Mouse (Mus musculus): ENCODE results near the gene Asap3.

Asap3 gene

DNA sequence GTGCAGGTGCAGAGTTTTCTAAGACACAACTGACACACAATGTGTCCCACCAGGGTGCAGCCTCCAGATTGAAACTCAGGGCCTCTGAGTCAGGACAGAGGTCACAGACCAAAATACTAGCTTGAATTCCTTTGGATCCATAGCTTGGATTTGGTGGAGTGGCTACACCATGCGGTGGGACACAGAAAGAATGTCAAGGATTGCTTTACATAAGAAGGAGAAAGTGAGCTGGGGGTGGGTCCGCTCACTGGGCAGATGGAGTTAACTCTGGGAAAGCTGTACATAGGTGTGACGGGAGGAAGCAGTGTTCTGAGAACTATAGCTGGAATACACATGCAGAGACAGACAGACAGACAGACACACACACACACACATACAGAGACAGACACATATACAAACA is 53.8 kb downstream of the Asap3 start:
- DNase-seq (ENCODE audit: low spot score) = no peak

DNA sequence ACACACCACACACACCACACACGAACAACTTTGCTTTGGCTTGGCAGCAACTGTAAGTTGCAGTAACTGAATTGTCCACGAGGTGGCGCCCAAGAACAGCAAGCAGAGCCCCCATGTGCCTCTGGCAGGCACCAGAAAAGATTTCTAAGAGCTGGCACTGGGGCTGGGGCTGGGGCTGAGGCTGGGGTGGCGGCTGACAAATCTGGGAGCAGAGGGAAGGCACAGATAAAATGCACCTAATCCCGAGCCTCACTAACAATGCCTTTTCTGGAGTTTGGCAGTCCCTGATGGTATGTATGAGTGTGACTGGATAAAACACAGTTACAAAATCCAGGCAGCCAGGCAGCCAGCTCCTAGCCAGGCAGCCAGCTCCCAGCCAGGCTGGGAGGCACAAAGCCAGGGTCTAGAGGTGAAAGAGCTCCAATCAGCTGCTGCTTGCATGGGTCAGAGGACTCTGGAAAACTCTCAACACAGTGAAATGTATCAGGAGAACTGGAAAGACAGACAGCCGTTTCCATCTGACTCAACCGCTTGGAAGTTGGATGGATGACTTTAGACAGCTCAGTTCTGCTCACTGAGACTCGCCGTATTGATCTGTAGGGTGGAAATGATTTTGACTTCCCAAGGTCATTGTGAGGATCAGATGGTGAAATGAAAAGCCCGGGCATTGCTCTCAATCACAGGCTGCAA is 54.5 kb downstream of the Asap3 start:
- peak; percentile 92 for DNase-seq (ENCODE audit: low spot score)

DNA sequence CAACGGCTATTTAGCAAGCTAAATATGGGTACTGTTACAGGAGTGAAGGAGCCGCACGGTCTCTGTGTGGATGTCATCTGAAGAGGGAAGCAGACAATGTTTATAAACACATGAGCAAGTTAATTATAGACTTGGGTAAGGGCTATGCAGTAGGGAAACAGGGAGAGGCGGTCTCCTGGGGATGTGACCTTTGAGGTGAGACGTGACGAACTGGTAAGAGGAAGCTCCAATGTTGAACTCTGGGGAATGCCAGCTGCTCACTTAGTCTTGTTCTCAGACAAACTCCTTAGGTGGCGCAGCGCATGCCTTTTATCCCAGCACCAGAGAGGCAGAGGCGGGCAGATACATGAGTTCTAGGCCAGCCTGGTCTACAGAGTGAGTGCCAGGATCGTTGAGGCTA is 55.7 kb downstream of the Asap3 start:
- no peak for DNase-seq (ENCODE audit: low spot score)

DNA sequence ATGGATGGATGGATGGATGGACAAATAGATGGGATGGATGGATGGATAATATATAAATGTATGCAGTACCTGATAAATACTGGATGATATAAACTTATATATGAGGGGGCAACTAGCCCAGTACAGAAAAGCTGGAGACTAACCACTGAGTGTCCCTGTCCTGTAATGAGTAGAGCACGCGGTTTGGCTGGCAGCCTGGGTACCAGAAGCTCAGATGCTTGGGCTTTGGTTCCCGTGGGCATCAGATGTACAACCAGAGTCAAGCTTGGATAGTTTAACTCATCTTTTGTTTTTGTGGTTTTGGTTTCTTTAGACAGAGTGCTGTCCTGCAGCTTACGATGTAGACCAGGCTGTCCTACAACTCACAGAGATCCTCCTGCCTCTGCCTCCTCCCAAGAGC is 57.4 kb downstream of the Asap3 start:
- no peak for DNase-seq (ENCODE audit: low spot score)

DNA sequence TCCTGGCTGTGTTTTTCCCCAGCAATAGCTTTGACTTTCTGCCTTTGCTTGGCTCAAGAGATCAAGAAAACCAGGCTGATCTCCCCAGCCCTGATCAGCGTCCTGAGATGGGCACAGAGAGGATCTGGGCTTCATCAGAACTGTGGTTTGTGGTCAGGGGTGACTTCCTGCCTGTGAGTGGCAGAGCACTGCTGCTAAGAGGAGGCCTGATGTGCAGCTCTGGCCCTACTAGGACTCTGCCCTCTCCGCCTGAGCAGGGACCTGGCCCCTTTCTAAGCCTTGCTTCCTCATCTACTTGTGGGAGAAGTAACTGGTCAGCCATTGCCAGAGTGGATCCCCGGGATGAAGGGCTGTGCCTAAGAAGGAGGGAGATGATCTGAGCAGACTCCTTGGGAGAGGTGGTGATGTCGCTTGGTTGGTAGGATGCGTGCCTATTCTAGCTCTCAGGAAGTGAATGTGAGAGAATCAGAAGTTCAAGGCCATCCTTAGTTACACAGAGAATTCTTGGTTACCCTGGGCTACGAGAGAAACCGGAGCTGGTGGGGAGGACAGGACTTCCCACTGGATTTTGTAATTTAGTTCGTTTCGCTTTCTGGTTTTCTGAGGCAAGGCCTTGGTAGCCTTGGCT is 60.7 kb downstream of the Asap3 start:
- no peak for DNase-seq (ENCODE audit: low spot score)

DNA sequence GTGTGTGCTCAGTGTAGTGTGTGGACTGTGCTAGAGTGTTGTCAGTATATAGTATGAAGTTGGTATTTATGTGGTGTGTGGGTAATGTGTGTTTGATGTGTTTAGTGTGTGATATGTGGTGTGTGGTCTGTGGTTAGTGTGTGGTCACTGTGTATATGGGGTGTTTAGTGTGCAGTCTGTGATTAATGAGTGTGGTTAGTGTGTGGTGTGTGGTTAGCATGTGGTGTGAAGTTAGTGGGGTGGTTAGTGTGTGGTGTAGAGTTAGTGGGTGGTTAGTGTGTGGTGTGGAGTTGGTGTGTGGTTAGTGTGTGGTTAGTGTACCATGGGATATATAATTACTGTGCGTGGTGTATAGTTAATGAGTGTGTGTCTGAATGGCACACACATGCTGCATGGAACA is 62.7 kb downstream of the Asap3 start:
- no peak for DNase-seq (ENCODE audit: low spot score)

DNA sequence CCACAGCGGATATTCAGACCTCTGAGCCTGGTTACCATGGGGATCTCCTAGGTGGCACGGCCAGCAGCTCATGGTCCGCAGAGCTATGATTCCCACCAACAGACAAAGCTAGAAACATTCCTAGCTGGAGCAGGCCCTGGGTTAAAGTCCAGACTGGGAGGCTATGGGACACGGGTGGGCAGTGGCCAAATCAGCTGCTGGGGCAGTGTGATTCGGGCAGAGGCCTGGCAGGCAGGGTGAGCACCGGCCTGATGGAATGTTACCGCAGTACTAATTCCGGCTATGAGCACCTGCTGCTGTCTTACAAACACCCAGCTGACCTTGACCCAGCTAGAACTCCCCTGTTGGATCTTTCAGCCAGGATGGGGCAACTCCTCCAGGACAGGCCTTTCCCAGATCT is 64.5 kb downstream of the Asap3 start:
- DNase-seq (ENCODE audit: low spot score) = no peak

DNA sequence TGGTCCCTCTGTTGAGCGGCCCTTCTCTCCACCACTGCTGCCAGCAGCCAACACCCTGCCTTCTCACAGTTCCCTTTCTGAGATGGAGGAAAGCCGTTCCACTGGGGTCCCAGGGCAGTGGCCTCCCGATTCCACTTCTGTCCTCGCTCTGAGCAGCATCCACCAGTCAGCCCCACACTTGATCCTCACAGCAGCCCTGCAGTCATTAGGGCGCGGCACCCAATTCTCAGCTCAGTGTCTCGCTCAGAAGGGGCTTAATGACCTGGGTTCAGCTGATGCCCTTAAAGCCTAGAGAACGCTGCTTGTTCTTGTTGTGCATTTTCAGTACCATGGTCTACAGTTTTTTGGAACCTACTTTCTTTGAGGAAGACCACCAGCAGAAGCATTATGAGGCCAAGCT is 74.9 kb downstream of the Asap3 start:
- DNase-seq (ENCODE audit: low spot score) = no peak

DNA sequence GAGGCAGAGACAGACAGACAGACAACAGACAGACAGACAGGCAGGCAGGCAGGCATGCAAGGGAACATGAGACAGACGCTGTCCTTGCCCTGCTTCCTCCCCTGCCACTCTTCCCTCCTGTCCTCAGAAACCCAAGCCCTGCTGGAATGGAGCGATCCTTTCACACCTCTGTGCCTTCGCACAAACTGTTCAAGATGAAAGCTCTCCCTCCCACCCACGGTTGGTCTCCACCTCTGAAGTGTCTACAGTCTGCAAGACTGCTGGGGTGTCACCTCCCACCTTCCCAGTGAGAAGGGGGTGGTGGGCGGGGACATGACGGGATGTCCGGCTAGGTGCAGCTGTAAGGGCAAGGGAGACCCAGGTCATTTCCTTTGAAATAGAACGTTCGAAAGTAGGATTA is 75.4 kb downstream of the Asap3 start:
- no peak for DNase-seq (ENCODE audit: low spot score)

DNA sequence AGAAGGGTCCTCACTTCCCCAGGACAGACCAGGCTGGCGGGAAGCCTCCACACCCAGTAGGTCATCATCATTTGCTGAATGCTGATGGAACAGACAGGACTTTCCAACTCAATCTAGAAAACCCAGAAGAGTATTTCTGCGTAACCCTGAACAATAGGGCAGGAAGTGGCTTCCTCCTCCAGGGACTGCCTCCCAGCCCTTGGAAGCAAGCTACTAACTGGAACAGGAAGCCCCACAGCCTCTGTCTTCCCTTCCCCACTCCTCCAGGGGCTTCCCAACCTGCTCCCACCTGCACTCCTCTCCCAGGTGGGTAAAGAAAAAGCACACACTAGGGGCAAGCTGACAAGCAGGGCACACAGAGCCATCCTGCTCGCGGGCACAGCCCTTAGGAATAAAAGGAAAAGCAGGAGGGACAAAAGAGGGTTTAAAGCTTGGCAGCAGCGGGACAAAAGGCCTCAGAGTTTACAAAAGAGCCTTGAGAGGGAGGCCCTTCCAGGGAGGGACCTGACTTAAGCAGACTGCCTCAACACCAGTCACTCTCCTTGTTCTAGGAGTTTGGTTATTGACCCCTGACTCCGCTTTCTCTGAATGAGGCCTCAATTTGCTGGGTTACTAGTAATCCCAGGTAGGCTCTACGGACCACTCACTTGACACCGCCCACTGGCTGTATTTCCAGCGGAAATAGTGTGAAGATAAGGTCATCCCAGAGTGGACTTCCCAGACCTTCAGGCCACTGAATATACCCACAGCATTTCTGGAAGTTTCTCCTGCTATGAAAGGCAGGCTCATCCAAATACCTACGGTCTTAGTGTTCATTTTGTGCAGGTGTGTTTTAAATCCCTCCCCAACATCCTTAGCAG is 76.7 kb downstream of the Asap3 start:
- peak; percentile 32 for DNase-seq (ENCODE audit: low spot score)

DNA sequence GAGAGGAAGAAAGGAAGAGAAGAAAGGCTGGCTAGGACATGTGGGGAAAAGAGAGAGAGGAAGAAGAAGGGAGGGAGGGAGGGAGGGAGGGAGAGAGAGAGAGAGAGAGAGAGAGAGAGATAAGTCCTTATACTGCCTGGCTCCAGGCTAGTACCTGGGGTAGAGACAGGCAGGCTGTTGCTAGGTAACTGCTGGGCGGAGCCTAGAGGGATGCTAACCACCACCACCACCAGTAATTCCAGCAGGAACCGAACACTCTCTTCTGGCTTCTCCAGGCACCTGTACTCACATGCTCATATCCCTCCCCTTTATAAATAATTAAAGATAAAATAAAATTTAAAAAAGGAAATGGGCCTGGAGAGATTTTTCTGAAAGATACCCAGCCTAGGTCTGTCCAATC is 77.6 kb downstream of the Asap3 start:
- DNase-seq (ENCODE audit: low spot score) = no peak

DNA sequence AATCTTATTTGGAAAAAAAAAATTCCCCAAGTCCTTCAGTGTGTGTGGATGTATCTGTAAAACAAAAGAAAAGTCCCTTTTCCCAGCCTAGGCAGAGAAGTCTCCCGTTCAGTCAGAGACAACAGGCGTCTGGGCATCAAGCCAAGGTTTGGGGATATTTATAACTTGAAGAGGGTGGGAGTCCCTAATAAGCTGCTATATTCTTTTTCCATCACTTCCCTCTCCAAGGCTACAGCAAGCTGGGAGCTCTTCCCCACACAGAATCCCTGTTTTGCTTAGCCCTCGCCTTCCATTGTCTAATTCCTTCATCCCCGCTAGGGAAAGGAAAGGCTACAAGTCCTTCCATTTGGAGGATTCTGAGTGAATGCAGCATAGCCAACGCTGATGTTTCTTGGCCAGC is 78.3 kb downstream of the Asap3 start, which contains the start of gene Zfp46:
TSS of gene Zfp46 (plus strand) at position 229 of the 400 bp plus-strand sequence.
- peak; percentile 70 for DNase-seq (ENCODE audit: low spot score)

DNA sequence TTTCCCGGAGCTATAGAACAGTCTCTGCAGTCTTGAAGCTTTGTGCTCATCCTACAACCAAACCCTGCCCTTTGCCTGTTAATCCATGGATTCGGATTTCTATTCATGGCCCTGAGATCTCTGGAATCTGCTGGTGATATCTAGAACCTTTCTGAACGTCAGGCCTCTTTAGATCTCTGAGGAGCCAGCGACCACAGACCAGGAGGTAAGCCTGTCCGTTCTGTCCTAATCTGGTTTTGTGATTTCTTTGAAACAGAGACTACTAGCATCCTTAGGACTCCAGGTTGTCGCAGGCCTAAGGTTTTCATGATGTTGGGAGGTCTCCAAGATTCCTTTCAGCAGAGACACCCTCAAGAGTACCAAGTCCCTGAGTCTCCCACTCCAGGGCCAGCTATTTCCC is 78.7 kb downstream of the Asap3 start:
- no peak for DNase-seq (ENCODE audit: low spot score)

DNA sequence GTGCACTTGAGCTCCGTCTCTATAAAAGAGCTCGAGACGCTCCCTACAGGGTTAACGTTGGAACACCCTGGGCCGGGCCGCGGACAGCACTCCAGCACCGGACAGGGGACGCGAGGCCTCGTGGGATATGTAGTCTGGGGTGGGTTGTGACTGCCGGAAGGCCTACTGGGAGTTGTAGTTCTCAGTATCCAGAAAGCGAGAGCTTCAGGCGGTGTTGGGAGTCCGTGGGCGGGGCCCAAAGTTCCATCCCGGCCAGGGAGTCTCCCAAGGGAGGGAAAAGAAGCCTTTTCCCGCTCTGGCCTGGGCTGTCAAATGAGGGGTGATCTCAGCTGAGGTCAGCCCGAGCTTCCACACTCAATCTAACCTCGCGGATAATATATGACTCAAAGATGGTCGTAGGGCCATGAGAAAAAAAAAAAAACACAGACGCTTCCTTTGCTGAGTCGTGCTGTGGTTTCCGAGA is 79.2 kb downstream of the Asap3 start:
- DNase-seq (ENCODE audit: low spot score) = peak; percentile 98

DNA sequence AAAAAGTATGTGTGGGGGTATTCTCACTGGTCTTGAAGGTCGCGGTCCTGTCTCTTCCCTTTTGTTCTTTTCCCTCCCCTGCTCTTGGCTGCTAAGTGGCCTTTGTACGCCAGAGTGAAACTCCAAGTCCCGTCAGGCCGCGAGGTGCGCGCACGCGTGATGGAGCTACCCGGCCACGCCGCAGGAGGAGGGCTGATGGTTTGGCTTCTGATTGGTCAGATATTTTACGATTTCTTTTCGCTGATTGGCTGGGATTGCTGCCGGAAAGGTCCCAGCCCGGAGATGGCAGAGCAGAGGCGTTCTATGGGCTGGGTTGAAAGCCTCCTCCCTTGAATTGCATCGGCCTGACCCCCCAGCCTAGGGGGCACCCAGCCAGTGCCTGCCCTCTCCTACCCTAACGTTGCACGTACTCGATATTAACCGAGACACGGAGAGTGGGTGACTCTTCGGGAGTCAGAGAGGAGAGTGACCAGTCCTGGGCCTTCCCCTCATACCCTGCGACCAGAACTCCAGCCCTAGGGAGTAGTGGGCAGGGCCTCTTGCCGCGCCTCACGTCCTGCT is 79.7 kb downstream of the Asap3 start:
- peak; percentile 98 for DNase-seq (ENCODE audit: low spot score)

DNA sequence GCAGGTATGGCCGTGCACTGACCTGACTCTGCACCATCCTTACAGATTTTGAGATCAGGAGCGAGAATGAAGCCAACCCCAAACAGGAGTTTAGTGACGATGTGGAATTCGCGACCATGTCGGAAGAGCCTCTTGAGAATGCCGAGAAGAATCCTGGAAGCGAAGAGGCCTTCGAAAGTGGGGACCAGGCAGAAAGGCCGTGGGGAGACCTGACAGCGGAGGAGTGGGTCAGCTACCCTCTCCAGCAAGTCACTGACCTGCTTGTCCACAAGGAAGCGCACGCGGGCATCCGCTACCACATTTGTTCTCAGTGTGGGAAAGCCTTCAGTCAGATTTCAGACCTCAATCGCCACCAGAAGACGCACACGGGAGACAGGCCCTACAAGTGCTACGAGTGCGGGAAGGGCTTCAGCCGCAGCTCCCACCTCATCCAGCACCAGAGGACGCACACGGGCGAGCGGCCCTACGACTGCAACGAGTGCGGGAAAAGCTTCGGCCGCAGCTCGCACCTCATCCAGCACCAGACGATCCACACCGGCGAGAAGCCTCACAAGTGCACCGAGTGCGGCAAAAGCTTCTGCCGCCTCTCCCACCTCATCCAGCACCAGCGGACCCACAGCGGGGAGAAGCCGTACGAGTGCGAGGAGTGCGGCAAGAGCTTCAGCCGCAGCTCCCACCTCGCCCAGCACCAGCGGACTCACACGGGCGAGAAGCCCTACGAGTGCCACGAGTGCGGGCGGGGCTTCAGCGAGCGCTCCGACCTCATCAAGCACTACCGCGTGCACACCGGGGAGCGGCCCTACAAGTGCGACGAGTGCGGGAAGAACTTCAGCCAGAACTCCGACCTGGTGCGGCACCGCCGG is 84.0 kb downstream of the Asap3 start:
- no peak for DNase-seq (ENCODE audit: low spot score)

DNA sequence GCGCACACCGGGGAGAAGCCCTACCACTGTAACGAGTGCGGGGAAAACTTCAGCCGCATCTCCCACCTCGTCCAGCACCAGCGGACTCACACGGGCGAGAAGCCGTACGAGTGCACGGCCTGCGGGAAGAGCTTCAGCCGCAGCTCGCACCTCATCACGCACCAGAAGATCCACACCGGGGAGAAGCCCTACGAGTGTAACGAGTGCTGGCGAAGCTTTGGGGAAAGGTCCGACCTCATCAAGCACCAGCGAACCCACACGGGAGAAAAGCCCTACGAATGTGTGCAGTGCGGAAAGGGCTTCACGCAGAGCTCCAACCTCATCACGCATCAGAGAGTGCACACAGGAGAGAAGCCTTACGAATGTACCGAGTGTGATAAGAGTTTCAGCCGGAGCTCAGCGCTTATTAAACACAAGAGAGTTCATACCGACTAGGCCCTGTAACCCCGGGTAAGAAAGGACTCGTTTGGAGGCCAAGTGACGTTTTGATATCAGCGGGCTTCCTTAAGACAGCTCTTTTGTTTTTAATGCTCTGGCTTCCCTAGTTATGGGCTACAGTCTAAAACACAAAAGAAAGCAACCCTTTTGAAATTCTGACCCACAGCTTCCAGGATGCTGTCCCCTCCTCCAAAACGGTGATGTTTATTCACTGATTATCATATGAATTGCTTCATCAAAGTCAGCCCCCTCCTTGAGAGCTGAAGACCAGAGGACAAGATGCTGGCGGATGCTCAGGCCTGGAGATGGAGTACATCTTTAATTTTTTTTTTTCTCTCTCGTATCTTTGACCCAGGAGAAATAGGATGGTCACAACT is 84.8 kb downstream of the Asap3 start:
- DNase-seq (ENCODE audit: low spot score) = no peak

DNA sequence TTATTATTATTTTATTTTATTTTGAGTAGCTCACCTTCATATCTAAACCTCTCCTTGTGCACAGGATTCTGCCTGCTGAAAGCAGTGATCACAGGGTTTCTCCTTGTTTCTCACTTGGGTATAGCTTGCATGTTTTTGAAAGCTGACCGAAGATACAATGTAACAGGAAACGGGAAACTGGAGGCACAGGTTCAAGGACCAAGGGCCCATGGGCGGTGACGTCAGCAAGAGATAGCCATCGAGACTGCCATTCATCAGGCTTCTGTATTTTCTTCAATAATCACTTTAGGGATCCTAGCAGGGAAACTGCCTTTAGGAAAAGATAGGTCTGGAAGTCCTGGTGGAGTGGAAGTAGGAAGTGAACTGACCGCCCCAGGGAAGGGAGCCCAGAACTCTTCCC is 85.5 kb downstream of the Asap3 start:
- DNase-seq (ENCODE audit: low spot score) = no peak
